28 mouse cellular contexts compared by ENCODE assay signal in genomic region chr9:119206666-119207065, GRCm38 (mm10). TPM values are rescaled to one million over a fixed set of nuclear protein-coding genes. Genes with fewer than 3 reads are reported as not detected.
"Had no signal": no experiment of that assay in that cellular context is flagged by ENCODE, and none has a peak within 500 bp of the region (broad histone marks: within the 10 kb centered on the region; RNA-seq: fewer than 3 reads in every experiment).

No protein-coding gene starts in this region.

- H3K36me3 ChIP-seq: heart, embryonic 10.5 days; heart, embryonic 12.5 days; hindbrain, embryonic 13.5 days; hindbrain, embryonic 15.5 days; limb, embryonic 10.5 days; limb, embryonic 12.5 days; liver, embryonic 13.5 days; liver, embryonic 15.5 days had no signal

- ATAC-seq: forebrain, embryonic 16.5 days; hindbrain, postnatal 0 days; intestine, embryonic 16.5 days; liver, postnatal 0 days had no signal

- H3K9ac ChIP-seq: heart, embryonic 12.5 days; hindbrain, embryonic 13.5 days; hindbrain, embryonic 15.5 days; limb, embryonic 12.5 days; liver, embryonic 13.5 days; liver, embryonic 15.5 days; liver, postnatal 0 days had no signal

- H3K9me3 ChIP-seq: heart, embryonic 10.5 days; hindbrain, embryonic 15.5 days; limb, embryonic 10.5 days; liver, embryonic 13.5 days; liver, embryonic 15.5 days had no signal

- H3K4me2 ChIP-seq: heart, embryonic 12.5 days; hindbrain, embryonic 13.5 days; hindbrain, embryonic 15.5 days; limb, embryonic 12.5 days; liver, embryonic 11.5 days; liver, embryonic 13.5 days; liver, embryonic 15.5 days had no signal

- H3K27ac ChIP-seq: gastrocnemius, adult 2 months; heart, embryonic 10.5 days; hindbrain, embryonic 13.5 days; hindbrain, embryonic 15.5 days; hindbrain, postnatal 0 days; layer of hippocampus, adult 2 months; left cerebral cortex, adult 2 months; limb, embryonic 10.5 days; limb, embryonic 12.5 days; liver, embryonic 13.5 days; liver, embryonic 15.5 days had no signal

- H3K27me3 ChIP-seq: heart, embryonic 12.5 days; hindbrain, embryonic 13.5 days; hindbrain, embryonic 15.5 days; limb, embryonic 12.5 days; liver, embryonic 13.5 days; liver, embryonic 15.5 days had no signal

- H3K4me1 ChIP-seq: heart, embryonic 10.5 days; heart, embryonic 12.5 days; hindbrain, embryonic 13.5 days; hindbrain, embryonic 15.5 days; limb, embryonic 10.5 days; limb, embryonic 12.5 days; liver, embryonic 13.5 days; liver, embryonic 15.5 days had no signal

- DNase-seq: gastrocnemius, adult 2 months; gastrocnemius, postnatal 10 days; gastrocnemius, postnatal 25 days; heart, adult 18-20 months; heart, postnatal 10 days; heart, postnatal 36 days; liver; liver, embryonic 13.5 days; liver, postnatal 0 days had no signal

- H3K4me3 ChIP-seq: gastrocnemius, adult 2 months; heart, embryonic 10.5 days; heart, embryonic 12.5 days; hindbrain, embryonic 13.5 days; hindbrain, embryonic 15.5 days; layer of hippocampus, adult 2 months; left cerebral cortex, adult 2 months; limb, embryonic 10.5 days; limb, embryonic 12.5 days; liver, embryonic 13.5 days; liver, embryonic 15.5 days had no signal

RNA-seq across cellular contexts. Expression of gene Slc22a13, which starts 2.2 kb away (rescaled TPM):
- polyA plus RNA-seq: frontal cortex, adult 2 months; heart, embryonic 10.5 days; heart, embryonic 12.5 days; heart, embryonic 14.5 days; heart, embryonic 16.5 days; hindbrain, embryonic 11.5 days; hindbrain, embryonic 13.5 days; hindbrain, embryonic 15.5 days; hindbrain, postnatal 0 days; intestine, embryonic 14.5 days; intestine, embryonic 16.5 days; limb, embryonic 10.5 days; limb, embryonic 12.5 days; liver, embryonic 11.5 days; liver, embryonic 13.5 days; liver, embryonic 15.5 days; liver, postnatal 0 days had no signal

RNA-seq across cellular contexts. Expression of gene Gm47289, which starts 47.7 kb away (rescaled TPM):
- polyA plus RNA-seq: forebrain, embryonic 16.5 days; frontal cortex, adult 2 months; heart, embryonic 10.5 days; heart, embryonic 12.5 days; heart, embryonic 14.5 days; heart, embryonic 16.5 days; hindbrain, embryonic 11.5 days; hindbrain, embryonic 13.5 days; hindbrain, embryonic 15.5 days; hindbrain, postnatal 0 days; intestine, embryonic 14.5 days; intestine, embryonic 16.5 days; kidney, postnatal 0 days; limb, embryonic 10.5 days; limb, embryonic 12.5 days; liver, embryonic 11.5 days; liver, embryonic 13.5 days; liver, embryonic 15.5 days; liver, postnatal 0 days had no signal
